Mouse (Mus musculus) ES-CJ7 (cell line): ENCODE measurements at regions not wholly inside any gene's neighbourhood (a gene's known extent, or its start where the extent isn't known, plus 50 kb on each side); places are given as distances from the start of the nearest gene placed in this dataset.
A peak's percentile ranks its signal among the peaks of the same experiment; 100 is the strongest.

Source experiments
- DNase-seq: peaks from one replicate; pipeline ENCODE4 v3.0.0; 2011; ENCODE audit warnings: low read depth, low spot score

DNA sequence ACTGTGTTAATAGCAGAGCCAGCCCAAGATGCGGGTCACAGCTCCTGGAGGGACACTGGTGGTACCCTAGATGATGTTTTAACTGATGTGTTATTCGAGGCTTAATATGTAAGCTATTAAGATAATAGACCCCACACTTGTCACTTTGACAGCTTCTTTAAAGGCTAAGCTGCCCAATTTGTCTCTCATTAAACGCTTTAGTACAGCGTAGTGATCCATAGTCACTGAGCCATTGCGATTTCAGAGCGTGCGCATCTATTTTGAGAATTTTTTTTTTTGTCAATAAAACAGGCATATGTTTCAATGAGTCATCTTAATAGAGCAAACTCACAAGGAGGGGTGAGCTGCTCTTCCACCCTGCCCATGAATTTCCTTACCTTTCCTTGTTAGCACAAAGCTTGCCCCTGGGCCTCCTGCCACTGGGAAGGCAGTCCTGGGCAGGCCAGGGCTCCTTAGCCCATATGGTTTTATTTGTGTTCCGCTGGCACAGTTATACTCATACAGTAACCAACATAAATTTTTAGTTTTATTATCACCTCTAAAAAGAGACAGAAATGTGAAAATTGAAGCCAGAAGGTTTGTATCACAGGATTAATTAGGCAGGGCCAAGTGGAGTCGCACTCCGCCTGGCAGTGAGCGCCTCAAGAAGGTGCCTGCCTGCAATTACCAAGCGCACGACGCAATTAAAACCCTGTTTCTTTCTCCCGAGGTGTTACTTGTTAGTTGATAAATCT, 294.3 kb downstream of the Etv1 start:
- DNase-seq = no peak

DNA sequence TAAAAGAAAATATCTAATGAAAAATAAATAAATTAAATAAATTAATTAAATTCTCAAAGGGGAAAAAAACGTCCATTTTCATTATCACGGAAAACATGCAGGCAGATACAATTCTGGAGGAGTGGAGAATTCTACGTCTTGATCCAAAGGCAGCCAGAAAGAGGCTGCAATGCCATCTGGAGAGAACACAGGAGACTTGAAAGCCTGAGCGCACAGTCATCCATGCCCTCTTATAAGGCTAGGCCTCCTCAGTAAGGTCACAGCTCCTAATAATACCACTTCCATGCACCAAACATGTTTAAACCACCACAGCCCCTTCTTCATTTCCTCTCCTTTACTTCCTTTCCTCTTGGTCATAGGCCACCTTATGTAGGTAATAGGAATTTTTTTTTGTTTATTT, 307.1 kb downstream of the Etv1 start:
- DNase-seq = no peak

- peak; percentile 90 for DNase-seq
Measured at GRCm38 (mm10) chr12:39094638-39095230, 315.6 kb downstream of the Etv1 start.

DNA sequence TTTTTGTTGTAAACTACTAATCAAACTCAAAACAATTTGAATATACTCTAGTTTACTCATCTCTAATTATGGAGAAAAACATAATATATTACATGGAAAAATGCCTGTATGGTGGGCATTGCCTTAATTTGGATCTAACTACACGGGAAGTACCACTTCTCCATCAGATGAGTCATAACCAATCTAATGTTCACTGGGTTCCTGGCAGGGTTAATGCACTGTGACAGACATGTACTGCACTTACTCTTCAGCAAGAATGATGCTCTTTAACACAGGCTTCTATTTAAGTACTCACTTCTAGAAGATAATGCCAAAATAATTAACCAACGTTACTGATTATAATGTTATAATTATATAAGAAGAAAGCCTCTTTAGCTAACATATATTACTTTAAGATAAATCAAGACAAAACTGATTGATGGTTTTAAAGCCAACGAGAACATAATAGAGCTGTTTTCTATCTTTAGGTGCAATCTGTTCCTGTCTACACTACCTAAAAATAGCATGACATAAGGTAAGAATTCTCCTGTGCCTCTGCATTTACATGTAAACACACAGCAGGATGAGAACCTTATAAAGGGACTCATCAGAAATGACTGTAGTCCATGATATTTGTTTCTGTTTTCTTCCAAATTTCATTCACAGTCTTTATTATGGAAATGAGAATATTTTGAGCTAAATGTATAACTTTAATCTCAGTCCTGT, 344.4 kb downstream of the Etv1 start:
- no peak for DNase-seq

GRCm38 (mm10) chr12:39154689-39155088, 375.5 kb downstream of the Etv1 start:
- DNase-seq = no peak

DNA sequence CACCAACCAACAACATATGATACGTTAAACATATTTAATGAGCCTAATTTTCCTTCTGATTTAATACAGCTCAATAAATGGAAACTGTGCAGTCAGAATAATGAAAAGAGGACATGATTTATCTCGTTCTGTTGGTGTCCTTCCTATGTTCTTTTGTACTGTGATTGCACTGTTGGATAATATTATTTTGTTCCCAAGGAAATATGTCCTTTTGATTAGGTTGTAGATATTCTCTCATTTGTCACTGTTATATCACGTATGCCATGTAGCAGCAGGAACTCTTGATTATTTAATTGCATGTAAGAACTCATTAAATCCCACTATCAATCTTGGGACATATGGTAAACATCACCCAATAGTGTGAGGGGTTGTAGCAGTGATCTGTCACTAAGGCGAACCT, 397.8 kb downstream of the Etv1 start:
- DNase-seq = no peak

- DNase-seq = no peak
Measured at GRCm38 (mm10) chr12:39224073-39224472, 444.9 kb downstream of the Etv1 start.

GRCm38 (mm10) chr12:39256605-39257004, 477.4 kb downstream of the Etv1 start:
- no peak for DNase-seq

- no peak for DNase-seq
Measured at GRCm38 (mm10) chr12:39257571-39257970, 478.4 kb downstream of the Etv1 start.

DNA sequence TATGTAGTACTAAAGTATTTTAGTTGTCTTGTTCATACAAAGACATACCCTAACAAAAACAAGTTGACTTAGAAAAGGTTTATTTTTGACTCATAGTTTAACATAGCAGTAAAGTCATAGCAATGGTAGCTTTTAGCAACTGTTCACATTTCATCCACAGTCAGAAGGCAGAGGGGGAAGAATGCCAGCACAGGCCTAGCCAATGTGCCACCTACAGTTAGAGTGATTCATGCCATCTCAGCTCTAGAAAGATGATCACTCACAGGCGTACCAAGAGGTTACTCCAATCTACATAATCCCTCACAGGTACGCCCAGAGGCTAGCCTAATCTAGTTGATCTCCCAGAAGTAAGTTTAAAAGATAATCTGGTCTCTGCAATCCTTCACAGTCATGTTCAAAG, 510.5 kb downstream of the Etv1 start:
- no peak for DNase-seq

DNA sequence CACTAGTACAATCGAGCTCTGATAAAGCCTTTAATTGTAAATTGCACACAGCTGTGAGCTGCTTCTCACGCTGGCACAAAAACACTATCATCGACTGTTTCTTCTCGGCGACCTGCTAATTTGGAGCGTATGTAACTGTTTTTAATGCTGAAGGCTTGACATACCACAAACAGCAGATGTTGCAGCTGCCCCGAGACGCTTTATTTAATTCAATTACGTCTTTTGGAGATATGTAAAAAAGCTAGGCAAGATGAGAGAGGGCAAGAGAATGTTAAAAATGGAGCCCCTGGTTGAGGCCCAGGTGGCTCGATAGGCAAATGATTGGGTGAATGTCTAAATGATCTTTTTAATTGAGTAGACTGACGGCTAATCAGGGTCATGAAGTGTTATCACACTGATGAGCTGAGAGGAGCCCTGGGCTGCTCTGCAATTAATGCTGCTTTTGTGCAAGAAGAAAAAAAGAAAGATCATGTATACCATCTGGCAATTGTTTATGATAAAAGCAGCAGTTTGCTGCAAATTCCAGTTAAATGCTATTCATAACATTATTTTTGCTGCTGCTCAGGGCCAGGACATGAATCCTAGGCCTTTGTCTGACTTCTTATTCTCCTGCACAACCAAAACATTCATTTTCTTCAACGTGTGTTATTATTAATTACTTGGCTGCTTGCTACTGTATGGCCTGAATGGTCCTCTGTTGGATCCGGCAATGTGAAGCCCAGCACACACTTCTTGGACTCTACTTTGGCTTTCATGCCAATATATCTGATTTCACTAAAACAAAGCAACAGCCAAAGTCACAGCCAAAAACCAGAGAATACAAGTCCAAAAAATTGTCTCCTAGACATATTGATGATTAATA, 522.4 kb downstream of the Etv1 start:
- no peak for DNase-seq

GRCm38 (mm10) chr12:39302213-39302591, 523.0 kb downstream of the Etv1 start:
- DNase-seq = no peak

GRCm38 (mm10) chr12:39307746-39308145, 528.6 kb downstream of the Etv1 start:
- no peak for DNase-seq

DNA sequence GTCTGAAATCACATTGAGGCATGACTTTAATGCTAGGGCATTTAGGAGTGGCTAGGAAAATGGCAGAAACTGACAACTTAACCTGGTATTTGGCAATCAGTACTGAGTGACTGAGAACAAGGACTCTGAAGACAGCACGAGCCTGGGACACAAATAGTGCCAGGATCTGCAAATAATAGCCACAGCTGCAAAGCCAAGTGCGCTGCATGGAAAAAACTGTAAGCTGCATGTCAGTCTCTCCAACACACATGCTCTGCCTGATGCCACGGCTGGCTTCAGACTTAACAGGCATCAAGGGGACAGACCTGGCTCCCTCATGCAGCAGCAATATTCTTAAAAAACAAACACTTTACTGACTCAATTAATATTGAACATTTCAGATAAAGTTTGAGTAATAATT, 530.7 kb downstream of the Etv1 start:
- DNase-seq = no peak

DNA sequence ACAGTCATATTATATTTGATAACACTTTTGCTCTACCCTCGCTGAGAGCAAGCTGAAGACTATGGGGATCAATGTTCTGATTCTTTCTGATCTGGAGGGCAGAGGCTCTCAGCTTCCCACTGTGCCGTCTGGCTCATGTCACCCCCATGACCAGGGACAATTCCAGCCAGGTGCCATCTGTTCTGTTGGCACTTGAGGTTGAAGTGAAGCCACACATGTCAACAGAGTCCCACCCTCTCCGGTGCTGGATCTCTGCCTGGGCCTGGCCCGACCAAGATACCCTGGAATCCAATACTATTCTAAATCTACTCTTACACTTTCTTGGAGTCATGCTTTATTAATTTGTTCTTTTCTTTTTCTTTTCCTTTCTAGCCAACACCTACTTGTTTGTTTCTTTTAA, 538.0 kb downstream of the Etv1 start:
- DNase-seq = no peak

DNA sequence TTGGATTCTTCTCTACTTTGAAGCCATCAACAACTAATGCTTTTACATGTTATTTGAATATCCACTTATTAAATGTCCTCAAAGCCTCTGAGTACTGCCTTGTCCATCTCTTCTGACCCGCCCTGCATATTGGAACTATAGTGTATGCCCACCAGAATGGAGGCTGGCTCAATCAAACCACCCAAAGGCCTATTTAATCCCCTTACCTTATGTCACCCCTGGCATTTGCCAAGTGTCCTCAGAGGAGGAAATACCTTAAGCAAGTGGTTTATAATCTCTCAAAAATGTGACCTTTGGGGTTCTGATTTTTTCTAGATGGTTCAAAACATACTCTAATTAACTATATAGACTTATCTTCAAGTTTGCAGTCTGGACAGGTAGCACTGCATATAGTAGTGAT, 542.3 kb downstream of the Etv1 start:
- DNase-seq = no peak

DNA sequence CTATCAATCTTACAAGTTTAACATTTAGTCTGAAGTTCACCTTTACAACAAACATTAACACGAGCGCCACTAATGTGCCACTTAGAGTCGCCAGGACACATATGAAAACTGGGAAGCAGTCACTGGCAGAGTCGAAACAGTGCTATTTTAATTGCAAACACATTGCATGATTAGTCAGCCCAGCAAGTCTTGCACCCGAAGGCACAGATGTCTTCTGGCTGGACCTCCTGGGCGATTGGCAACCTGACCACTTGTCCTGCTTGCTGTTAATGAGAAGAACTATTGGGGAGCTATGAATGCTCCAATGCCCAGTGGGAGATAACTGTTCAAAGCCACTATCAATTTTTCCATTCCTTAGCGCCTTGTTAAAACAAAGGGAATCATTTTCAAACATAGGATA, 547.0 kb downstream of the Etv1 start:
- DNase-seq = no peak

GRCm38 (mm10) chr12:39326668-39327299, 547.6 kb downstream of the Etv1 start:
- no peak for DNase-seq

DNA sequence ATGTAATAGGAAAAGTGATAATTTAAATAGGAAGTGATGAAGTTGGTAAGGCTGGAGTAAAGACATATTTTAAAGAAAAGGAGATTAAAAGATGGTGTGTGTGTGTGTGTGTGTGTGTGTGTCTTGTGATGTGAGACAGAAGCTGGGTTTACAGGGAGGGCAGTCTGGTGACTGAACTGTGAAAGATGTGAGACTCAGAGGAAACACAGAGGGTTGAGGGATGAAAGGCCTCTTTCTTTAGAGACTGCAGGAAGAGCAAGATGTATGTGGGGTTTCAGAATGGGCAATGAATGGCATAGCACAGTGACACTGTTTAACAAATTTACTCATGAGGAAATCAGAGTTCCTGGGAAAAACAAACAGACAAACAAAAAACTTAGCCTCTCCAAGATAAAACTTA, 549.2 kb downstream of the Etv1 start:
- no peak for DNase-seq

DNA sequence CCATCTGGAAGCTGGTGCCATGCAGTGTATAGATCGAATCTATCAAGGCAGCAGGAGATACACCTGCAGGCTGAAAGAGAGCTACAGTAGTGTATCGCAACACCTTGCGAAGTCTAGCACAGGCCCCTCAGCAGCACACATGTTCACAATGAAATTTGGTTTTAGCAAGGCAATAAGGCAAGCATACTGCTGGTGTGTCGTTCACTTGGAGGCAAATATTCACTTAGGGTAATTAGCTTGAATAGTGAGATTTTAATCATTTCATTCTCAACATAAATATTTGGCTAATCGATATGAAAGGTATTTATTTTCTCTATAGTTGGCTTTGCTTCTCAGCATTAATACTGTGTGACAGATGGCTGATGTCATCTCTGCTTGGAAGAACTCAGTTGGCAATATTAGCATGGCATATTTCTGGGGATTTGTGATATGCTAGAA, 559.9 kb downstream of the Etv1 start:
- no peak for DNase-seq

DNA sequence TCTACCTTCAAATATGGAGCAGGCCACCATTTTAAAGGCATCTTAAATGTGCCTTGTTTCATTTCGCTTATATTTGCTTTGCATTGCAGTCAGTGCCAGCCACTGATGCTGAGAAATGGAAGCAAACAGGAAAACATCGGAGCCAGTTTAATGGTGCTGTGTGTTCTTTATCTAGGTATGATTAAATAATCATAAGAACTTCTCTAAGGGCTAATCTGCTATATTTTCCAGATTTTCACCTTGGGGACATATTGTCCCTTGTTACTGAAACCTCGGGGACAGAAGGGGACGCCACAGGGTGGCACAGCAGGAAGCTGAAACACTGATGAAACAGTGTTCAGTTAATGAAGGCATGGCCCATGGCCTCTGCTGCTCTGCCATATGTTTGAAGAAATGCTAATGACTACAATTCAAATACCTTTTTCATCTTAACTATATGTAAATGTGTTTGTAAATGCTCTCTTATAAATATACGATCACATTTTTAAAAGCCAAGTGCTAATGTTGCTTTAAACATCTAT, 562.6 kb downstream of the Etv1 start:
- no peak for DNase-seq
